Mouse (Mus musculus): ENCODE data around the gene Fcgr1.

DNA sequence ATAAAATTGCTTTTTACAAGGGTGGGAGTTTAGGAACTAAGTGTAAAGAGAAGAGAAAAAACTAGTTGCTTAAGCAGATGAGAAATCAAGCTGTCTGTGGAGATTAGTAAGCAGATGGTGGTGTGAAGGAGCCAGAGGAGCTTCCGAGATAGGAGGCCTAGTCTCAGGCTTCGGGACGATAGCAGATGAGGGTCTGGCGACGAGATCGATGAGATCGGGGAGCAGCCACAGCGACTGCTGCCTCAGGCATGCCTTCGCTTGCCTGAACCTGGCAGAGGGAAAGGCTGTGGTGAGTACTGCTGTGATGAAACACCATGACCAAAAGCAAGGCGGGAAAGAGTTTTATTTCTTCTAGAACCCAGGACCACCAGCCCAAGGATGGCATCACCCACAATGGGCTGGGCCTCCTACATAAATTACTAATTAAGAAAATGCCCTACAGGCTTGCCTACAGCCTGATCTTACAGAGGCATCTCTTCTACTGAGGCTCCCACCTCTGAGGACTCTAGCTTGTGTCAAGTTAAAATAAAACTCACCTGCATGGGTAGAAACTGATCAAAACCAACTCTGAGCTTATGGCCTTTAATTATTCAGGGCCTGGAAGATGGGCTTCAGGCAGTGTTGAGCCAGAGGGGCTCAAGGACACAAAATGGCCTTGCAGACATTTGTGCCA lies 39.0 kb downstream of the Fcgr1 start:
- TF ChIP-seq CTCF (IDR thresholded peaks at IDR 0.05; ENCODE audit: low read depth) (no peak), EP300 (optimal IDR thresholded peaks at IDR 0.05) (no peak)
